Mouse (Mus musculus) midbrain, embryonic 10.5 days (tissue): Measurements from ENCODE around the gene Iqsec1. TPM values are rescaled to one million over a fixed set of nuclear protein-coding genes. Genes with fewer than 3 reads are reported as not detected.

ENCODE experiments used
- DNase-seq: peaks from one replicate; pipeline ENCODE4 v3.0.0-alpha.2; 2017; ENCODE audit warnings: low spot score
- H3K27ac ChIP-seq: fragments of 300-500 bp; sonication (generic); replicated peaks from 2 replicates; pipeline ENCODE4 v1.5.1; 2016; ENCODE audit warnings: mild to moderate bottlenecking
- H3K27me3 ChIP-seq: fragments of 300-500 bp; sonication (generic); 2 replicates; pipeline ENCODE4 v1.6.1; 2016; ENCODE audit warnings: low read depth, mild to moderate bottlenecking; ENCODE audit not compliant: poor library complexity, severe bottlenecking
- H3K36me3 ChIP-seq: fragments of 300-500 bp; sonication (generic); 2 replicates; pipeline ENCODE4 v1.6.1; 2016; ENCODE audit warnings: mild to moderate bottlenecking, moderate library complexity
- H3K4me1 ChIP-seq: fragments of 300-500 bp; sonication (generic); 2 replicates; pipeline ENCODE4 v1.6.1; 2016
- H3K4me3 ChIP-seq: fragments of 300-500 bp; sonication (generic); 2 replicates; pipeline ENCODE4 v1.5.1; 2016; ENCODE audit warnings: mild to moderate bottlenecking, moderate library complexity
- H3K9me3 ChIP-seq: fragments of 300-500 bp; sonication (generic); replicated peaks from 2 replicates; pipeline ENCODE4 v1.6.1; 2016; ENCODE audit warnings: mild to moderate bottlenecking
- WGBS: fragments of 180-500 bp; shearing (Covaris S2); methylation state at CpG from one replicate; pipeline ENCODE4 v1.1.7; 2016; 5-methylcytosine and 5-hydroxymethylcytosine counted together
- microRNA-seq: library from miRNA; unstranded; fragments of <30 nt; microRNA quantifications from one replicate; pipeline ENCODE4, GENCODE M21; 2017
- polyA plus RNA-seq: library from polyadenylated mRNA; unstranded; fragments of >200 nt; fragmentation: Nextera tagmentation; extraction: Ambion mirVana; gene quantifications from 2 replicates; pipeline ENCODE4 v1.2.1, GENCODE M21; 2016

Gene Iqsec1
- polyA plus RNA-seq, 1 experiment from 2014 or later = 9.3 TPM

DNA sequence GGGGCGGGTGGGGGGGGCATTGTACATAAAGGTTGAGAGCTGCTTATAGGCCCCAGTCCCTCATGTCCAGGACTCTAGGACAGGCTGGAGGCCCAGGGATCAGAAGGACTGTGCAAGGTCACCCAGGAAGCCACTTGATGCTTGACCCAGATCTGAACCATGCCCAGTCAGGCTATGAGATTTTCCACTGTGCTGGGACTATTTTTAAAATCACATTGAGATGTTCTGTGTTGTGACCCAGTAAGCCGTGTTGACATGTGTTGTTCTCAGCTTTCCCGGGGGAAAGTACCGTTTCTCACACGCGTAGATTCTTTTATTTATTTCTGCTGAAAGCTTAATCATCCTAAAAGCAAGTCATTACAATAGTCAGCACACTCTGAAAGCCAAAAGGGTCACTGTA is 372.5 kb downstream of the Iqsec1 start:
- no peaks in the 10 kb centered on the region for H3K36me3 ChIP-seq
- DNase-seq = no peak
- H3K9me3 ChIP-seq = no peaks in the 10 kb centered on the region
- H3K27ac ChIP-seq = no peak overlapping the region
- H3K4me3 ChIP-seq = no peak overlapping the region
- 92% methylated on average over 6 of the region's 6 CpGs for WGBS
- H3K27me3 ChIP-seq = no peaks in the 10 kb centered on the region
- peaks cover 15% of the 10 kb centered on the region for H3K4me1 ChIP-seq

DNA sequence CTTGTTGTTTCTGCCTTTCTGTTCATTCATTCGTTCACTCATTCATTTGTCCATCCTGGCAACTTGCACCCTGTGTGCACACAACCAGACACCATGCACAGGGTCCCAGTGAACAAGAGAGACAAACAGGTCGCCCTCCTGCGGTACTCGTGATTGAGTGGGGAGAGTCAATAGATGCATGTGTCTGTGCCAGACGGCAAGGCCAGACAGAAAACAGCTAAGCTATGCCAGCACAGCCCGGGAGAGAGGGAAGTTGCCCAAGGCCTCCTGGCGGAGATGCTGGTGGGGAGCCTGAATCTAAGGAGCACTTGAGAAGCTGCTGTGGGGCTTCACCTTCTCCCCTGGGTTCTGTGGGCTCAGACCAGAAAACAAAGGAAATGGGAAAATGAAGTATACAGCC is 373.1 kb downstream of the Iqsec1 start:
- H3K27ac ChIP-seq = no peak overlapping the region
- no peak overlapping the region for H3K4me3 ChIP-seq
- WGBS = 85% methylated on average over 7 of the region's 7 CpGs
- no peaks in the 10 kb centered on the region for H3K27me3 ChIP-seq
- H3K36me3 ChIP-seq = no peaks in the 10 kb centered on the region
- H3K4me1 ChIP-seq = peaks cover 9% of the 10 kb centered on the region
- no peaks in the 10 kb centered on the region for H3K9me3 ChIP-seq
- DNase-seq = no peak

DNA sequence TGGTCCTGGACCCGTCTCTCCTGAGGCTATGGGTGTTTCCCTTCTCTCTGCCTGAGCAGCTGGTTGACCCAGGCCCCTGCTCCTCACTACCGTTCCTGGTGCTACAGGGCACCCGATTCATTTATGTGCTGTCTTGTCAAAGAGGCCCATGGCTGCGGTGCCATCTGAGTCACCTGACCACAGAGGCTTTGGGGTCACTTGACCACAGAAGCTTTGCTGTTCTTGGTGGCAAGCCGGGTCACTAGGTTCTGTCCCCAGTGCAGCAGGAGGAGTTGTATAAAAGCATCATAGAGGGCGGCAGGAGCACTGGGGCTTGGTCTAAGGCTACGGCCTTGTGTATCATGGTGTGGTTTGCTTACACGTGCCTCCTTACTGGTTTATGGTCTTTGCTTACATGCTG is 375.2 kb downstream of the Iqsec1 start:
- Histone ChIP-seq H3K36me3 (no peaks in the 10 kb centered on the region), H3K27ac (no peak overlapping the region), H3K4me3 (no peak overlapping the region), H3K4me1 (peaks cover 4% of the 10 kb centered on the region), H3K27me3 (no peaks in the 10 kb centered on the region), H3K9me3 (no peaks in the 10 kb centered on the region)
- 84% methylated on average over 8 of the region's 8 CpGs for WGBS
- DNase-seq = no peak

DNA sequence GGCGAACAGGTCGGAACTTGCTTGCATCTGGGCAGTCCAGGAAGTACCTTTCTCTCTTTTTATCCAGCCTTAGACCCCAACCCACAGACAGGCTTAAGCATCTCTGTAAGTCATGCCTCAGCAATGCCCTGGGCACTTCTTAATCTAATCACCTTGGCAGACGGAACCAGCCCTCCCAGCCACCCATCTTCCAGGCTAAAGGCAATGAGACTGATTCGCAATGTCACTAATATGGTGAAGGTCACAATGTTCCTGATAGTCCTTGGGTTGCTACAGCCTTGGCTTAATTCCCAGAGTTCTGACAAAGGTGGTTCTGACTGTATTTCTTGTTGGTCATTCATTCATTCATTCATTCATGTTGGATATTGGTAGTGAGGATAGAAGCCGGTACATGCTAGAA is 378.2 kb downstream of the Iqsec1 start:
- H3K9me3 ChIP-seq = no peaks in the 10 kb centered on the region
- no peak overlapping the region for H3K27ac ChIP-seq
- H3K4me3 ChIP-seq = no peak overlapping the region
- DNase-seq = no peak
- H3K27me3 ChIP-seq = peaks cover 13% of the 10 kb centered on the region
- H3K36me3 ChIP-seq = no peaks in the 10 kb centered on the region
- 90% methylated on average over 5 of the region's 5 CpGs for WGBS
- peaks cover 15% of the 10 kb centered on the region for H3K4me1 ChIP-seq

DNA sequence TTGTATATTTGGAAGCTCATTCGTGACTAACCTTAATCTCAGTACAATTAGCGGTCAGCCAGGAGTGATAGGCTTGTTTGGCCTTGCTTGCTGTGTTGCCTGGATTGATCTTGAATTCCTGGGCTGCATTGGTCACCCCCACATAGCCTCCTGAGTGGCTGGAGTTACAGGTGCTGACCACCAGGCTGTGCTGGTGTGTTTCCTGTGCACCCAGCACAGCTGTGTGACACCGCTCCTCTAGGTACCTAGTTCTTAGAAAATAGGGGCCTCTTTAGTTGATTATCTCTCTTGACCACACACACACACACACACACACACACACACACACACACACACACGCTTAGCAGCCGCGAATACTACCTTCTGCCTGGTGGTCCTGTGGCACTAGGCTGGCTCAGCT is 380.3 kb downstream of the Iqsec1 start:
- Histone ChIP-seq H3K4me3 (no peak overlapping the region), H3K27ac (no peak overlapping the region), H3K4me1 (peaks cover 27% of the 10 kb centered on the region), H3K36me3 (no peaks in the 10 kb centered on the region), H3K27me3 (peaks cover 18% of the 10 kb centered on the region), H3K9me3 (no peaks in the 10 kb centered on the region)
- WGBS = 67% methylated on average over 6 of the region's 6 CpGs
- DNase-seq = no peak

DNA sequence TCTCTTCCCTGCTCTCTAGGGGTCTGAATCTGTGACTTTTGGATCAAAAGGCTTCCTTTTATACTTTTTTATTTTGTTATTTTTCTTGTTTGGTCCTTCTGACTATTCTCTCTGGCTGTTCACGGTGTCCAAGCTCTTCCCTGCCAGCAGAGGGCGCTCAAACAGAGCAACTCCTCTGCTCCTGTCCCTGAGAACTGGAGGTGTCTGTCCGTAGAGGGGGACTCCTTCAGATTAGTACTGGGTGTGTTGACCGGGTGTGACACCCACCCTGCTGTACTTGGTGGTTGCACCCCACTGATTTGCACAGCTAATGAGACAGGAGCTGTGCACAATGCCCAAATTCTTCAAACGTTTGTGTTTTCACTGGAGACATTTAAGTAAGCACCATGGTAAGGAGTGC is 381.3 kb downstream of the Iqsec1 start:
- no peaks in the 10 kb centered on the region for H3K36me3 ChIP-seq
- WGBS = 21% methylated on average over 5 of the region's 5 CpGs
- peaks cover 22% of the 10 kb centered on the region for H3K27me3 ChIP-seq
- DNase-seq = peak; percentile 65
- no peak overlapping the region for H3K27ac ChIP-seq
- peaks cover 27% of the 10 kb centered on the region for H3K4me1 ChIP-seq
- no peak overlapping the region for H3K4me3 ChIP-seq
- no peaks in the 10 kb centered on the region for H3K9me3 ChIP-seq

DNA sequence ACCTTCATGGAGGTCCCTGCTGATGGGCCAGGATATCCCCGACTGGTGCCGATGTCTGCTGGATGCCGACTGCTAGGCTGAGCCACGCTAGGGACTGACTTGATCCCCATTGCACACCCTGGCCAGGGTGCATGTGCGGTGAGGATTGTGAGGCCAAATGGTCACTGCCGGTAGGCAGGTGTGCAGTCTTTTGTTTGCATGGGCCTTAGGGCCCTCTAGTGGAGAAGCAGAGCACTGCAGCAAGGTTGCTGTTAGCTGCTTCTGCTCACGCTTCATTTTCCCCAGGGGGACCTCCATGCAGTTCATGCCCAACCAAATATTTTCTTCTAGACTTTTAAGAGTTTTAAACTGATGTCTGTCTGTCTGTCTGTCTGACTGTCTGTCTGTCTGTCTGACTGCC is 381.9 kb downstream of the Iqsec1 start:
- DNase-seq = peak; percentile 73
- peak overlapping the region; percentile 14; the same call in 1 of the 2 replicates for H3K4me3 ChIP-seq
- 24% methylated on average over 7 of the region's 7 CpGs for WGBS
- no peaks in the 10 kb centered on the region for H3K9me3 ChIP-seq
- H3K4me1 ChIP-seq = peaks cover 23% of the 10 kb centered on the region
- no peak overlapping the region for H3K27ac ChIP-seq
- no peaks in the 10 kb centered on the region for H3K36me3 ChIP-seq
- peaks cover 22% of the 10 kb centered on the region for H3K27me3 ChIP-seq

Small RNA genes lying within 50 kb of the gene (microRNA-seq; reads per million reads assigned to microRNA genes)
- not detected for gene Gm24816

Other genes with a start within 250 kb of the Iqsec1 start
- gene Nup210, start 128.1 kb upstream of the Iqsec1 start, polyA plus RNA-seq = 26.2 and 29.7 TPM in 2 replicates
- gene Hdac11, start 168.0 kb upstream of the Iqsec1 start, polyA plus RNA-seq = 9.4 and 12.0 TPM in 2 replicates
- gene Fbln2, start 223.8 kb upstream of the Iqsec1 start, polyA plus RNA-seq = 24.2 and 31.5 TPM in 2 replicates